Mouse (Mus musculus): Measurements from ENCODE around the gene Gm5737.
A peak's percentile ranks its signal among the peaks of the same experiment; 100 is the strongest.

The Gm5737 gene

GRCm38 (mm10) chr7:120843037-120843621, 31.0 kb downstream of the Gm5737 start:
- peak; percentile 75 for DNase-seq (ENCODE audit: low spot score)

DNA sequence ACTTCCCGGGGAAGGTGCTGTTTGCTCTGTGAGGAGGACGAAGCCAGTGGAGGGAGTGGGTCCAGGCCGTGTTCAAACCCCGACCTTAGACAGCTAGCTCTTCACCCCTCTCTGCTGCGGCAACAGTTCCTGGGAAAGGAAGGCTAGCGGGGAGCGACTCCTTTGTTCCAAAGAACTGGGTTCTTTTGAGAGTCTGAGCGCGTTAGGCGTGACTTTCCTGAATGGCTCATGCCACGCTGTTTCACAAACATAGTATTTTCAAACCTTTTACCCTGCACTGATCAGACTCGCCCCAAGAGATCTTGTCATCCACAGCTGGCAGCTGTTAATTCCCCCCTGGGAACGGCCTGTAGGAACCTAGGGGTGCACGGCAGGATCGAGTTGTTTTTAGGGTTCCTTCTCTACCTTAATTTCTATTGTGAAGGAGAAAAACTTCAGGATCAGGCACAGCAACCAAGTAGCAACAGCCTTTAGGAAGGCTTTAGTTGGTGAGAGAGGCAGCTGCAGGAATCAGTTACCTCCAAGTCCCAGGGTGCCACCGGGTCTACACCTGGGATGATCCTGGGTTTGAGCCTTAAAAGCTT, 31.8 kb downstream of the Gm5737 start:
- DNase-seq (ENCODE audit: low spot score) = no peak

- DNase-seq (ENCODE audit: low spot score) = no peak
Measured at GRCm38 (mm10) chr7:120844689-120845088, 32.5 kb downstream of the Gm5737 start.

GRCm38 (mm10) chr7:120848831-120849512, 36.8 kb downstream of the Gm5737 start:
- DNase-seq (ENCODE audit: low spot score) = no peak

- no peak for DNase-seq (ENCODE audit: low spot score)
Measured at GRCm38 (mm10) chr7:120850165-120850564, 38.0 kb downstream of the Gm5737 start.

- DNase-seq (ENCODE audit: low spot score) = no peak
Measured at GRCm38 (mm10) chr7:120859854-120860253, 47.7 kb downstream of the Gm5737 start.

GRCm38 (mm10) chr7:120860799-120861487, 48.8 kb downstream of the Gm5737 start:
- no peak for DNase-seq (ENCODE audit: low spot score)

DNA sequence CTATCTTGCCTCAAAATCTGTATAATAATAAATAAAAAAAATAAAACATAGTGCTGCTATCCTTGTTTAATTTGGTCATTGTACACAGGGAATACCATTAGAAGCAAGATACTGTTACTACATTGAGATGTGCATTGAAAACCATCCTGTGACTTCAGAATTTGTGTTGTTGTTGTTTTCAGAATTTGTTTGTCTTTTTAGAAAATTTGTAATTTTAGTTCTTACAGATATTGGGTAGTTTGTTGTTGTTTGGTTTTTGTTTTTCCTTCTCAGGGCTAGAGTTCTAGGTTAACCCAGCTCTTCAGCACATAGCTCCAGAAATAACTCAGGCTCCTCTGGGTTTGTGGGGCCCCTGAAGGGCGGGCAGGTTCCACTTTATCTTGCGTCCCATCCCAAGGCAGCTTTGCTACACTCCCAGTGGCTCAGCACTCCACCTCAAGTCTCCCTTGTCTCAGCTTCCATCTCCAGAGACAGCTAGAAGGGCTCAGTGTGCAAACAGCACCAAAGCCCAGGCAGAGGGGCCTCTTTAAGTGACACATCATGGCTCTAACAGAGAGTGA, 49.4 kb downstream of the Gm5737 start:
- DNase-seq (ENCODE audit: low spot score) = no peak

- no peak for DNase-seq (ENCODE audit: low spot score)
Measured at GRCm38 (mm10) chr7:120862196-120862595, 50.0 kb downstream of the Gm5737 start.

- DNase-seq (ENCODE audit: low spot score) = no peak
Measured at GRCm38 (mm10) chr7:120862626-120863025, 50.5 kb downstream of the Gm5737 start.

DNA sequence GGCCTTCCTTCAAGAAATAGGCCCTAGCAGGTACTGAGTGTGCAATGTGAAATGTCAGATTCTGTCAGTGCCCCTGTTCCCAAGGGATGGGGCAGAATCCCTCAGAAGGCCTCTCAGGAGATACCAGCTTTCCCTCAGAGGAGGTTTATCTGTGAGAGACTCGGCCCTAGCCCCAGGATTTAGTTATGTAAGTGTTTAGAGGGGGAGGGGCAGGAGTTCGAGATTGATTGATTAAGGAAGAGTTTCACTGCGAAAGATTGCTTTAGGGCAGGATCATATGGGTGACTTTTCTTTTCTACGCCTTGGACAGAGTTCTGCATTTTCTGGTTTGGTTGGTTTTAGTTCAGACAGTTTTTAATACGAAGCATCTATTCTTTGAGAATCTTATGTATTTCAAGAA, 51.3 kb downstream of the Gm5737 start:
- no peak for DNase-seq (ENCODE audit: low spot score)

GRCm38 (mm10) chr7:120865100-120865499, 52.9 kb downstream of the Gm5737 start:
- no peak for DNase-seq (ENCODE audit: low spot score)

GRCm38 (mm10) chr7:120865832-120866231, 53.7 kb downstream of the Gm5737 start:
- no peak for DNase-seq (ENCODE audit: low spot score)

DNA sequence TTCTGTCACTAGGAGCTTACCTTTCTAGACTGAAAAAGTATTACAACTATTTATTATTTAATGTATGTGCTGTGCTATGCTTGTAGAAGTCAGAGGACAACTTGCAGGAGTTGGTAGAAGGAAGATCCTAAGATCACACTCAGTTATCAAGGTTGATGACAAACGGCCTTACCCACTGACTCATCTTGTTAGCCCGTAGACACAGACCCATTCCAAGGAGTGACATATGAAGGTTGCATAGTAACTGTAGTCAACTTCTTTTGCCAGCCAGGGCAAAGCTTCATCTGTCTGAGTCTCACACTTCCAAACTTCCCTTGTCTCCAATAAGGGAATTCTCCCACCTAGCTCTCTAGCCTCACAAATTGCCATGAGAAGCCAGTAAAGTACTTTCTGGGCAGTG, 54.5 kb downstream of the Gm5737 start:
- no peak for DNase-seq (ENCODE audit: low spot score)

GRCm38 (mm10) chr7:120867720-120868119, 55.6 kb downstream of the Gm5737 start:
- DNase-seq (ENCODE audit: low spot score) = no peak

- no peak for DNase-seq (ENCODE audit: low spot score)
Measured at GRCm38 (mm10) chr7:120869883-120870282, 57.7 kb downstream of the Gm5737 start.

DNA sequence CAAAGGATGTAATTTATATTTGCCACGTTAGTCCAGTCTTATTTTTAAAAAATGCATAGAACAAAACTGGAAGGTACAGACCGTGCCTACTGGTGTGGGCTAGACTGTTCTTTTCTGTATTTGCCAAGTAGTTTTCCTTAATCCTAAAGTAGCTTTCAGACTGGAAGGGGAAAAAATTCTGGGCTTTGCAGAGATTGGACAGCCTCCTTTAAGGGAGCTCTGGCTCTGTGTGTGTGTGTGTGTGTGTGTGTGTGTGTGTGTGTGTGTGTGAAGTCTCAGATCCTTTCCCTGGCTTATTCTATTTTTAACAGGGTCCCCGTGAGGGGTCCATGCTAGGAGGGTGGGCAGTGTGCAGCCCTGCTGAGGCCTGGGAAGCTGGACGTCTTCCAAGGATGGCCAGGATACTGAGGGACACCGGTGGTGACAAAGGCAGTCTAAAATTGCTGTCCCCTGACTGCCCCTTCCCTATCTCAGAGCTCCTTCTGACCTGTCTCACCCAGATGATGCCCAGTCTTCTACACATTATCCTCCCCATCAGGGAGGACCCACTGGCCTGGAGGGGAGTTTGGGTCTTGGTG, 58.4 kb downstream of the Gm5737 start:
- DNase-seq (ENCODE audit: low spot score) = no peak

- no peak for DNase-seq (ENCODE audit: low spot score)
Measured at GRCm38 (mm10) chr7:120873083-120873482, 60.9 kb downstream of the Gm5737 start.

DNA sequence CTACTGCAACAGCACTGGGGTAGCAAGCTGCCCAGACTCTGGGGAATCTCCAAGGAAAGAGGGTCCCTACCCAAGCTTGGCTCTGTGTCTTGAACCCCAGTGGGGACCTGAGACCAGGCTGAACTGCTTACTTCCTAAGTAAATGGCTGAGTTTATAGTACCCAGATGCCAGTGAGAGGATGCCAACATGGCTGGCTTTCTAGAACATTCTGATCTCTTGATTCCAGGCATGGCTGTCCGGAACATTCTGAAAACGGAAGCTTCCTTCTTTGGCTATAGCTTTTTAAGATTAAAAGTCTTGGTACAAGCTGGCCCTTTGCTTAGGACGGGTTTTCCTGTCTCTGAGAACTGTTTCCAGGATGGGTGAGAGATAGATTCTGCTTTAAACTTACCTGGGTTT, 61.9 kb downstream of the Gm5737 start:
- no peak for DNase-seq (ENCODE audit: low spot score)

- no peak for DNase-seq (ENCODE audit: low spot score)
Measured at GRCm38 (mm10) chr7:120874764-120875539, 62.8 kb downstream of the Gm5737 start.
